Mouse (Mus musculus) CH12.LX (cell line): ENCODE data around the gene Il4. TPM values are rescaled to one million over a fixed set of nuclear protein-coding genes. Genes with fewer than 3 reads are reported as not detected.

ENCODE experiments used
- DNase-seq: peaks from one replicate; pipeline ENCODE4 v3.0.0-alpha.2; 2013; ENCODE audit errors: extremely low read depth
- H3K27ac ChIP-seq: 2 replicates; pipeline ENCODE4 v1.5.1; 2012; ENCODE audit warnings: low read depth, mild to moderate bottlenecking, control low read depth, moderate library complexity; ENCODE audit not compliant: insufficient read depth
- H3K27me3 ChIP-seq: replicated peaks from 2 replicates; pipeline ENCODE3; 2012; ENCODE audit warnings: inconsistent platforms
- H3K36me3 ChIP-seq, 2 experiments: replicated peaks in 1 of 2; 2 replicates each; pipeline versions ENCODE3 to v1.6.1; 2012; ENCODE audit warnings: inconsistent platforms in 1 of 2, low read length in 1 of 2, mild to moderate bottlenecking in 1 of 2, mixed read lengths in 1 of 2, moderate library complexity in 1 of 2; ENCODE audit not compliant: control insufficient read depth in 1 of 2, insufficient read depth in 1 of 2
- H3K4me1 ChIP-seq, 2 experiments: 2 replicates each; pipeline ENCODE4 v1.6.1; 2012; ENCODE audit warnings: inconsistent platforms in 1 of 2, moderate library complexity in 1 of 2; ENCODE audit not compliant: insufficient read depth in 2 of 2, control insufficient read depth in 1 of 2
- H3K4me2 ChIP-seq: 2 replicates; pipeline ENCODE4 v1.6.1; 2012; ENCODE audit warnings: low read depth, mild to moderate bottlenecking, control low read depth; ENCODE audit not compliant: poor library complexity, insufficient read depth, severe bottlenecking
- H3K4me3 ChIP-seq, 3 experiments: fragments of 150-350 bp in 1 of 3; sonication (generic) in 1 of 3; replicated peaks in 1 of 3; 2 replicates each; pipeline versions ENCODE3 to v1.5.1; 2011 to 2012; ENCODE audit warnings: low read depth in 2 of 3, low read length in 2 of 3, mild to moderate bottlenecking in 2 of 3, moderate library complexity in 2 of 3, control low read depth in 1 of 3, improper control_type of control experiment in 1 of 3, inconsistent platforms in 1 of 3, mixed read lengths in 1 of 3; ENCODE audit not compliant: poor library complexity in 1 of 3
- H3K79me2 ChIP-seq: replicated peaks from 2 replicates; pipeline ENCODE4 v1.6.1; 2012; ENCODE audit warnings: mild to moderate bottlenecking, moderate library complexity; ENCODE audit not compliant: control insufficient read depth, poor library complexity, insufficient read depth, severe bottlenecking; ENCODE audit errors: extremely low read depth
- H3K9ac ChIP-seq: 2 replicates; pipeline ENCODE4 v1.6.1; 2012; ENCODE audit warnings: low read depth, mild to moderate bottlenecking, control low read depth, moderate library complexity; ENCODE audit not compliant: insufficient read depth
- H3K9me3 ChIP-seq: replicated peaks from 2 replicates; pipeline ENCODE3; 2012; ENCODE audit warnings: low read length, inconsistent platforms, mixed read lengths
- BHLHE40 ChIP-seq: IDR thresholded peaks from 2 replicates; pipeline ENCODE4 v1.6.1; 2011; ENCODE audit warnings: mild to moderate bottlenecking, low read depth, low read length, improper control_type of control experiment
- CHD1 ChIP-seq: IDR thresholded peaks from 2 replicates; pipeline ENCODE4 v1.6.1; 2012; ENCODE audit warnings: low read depth, low read length, improper control_type of control experiment, inconsistent platforms
- CHD2 ChIP-seq: IDR thresholded peaks from 2 replicates; pipeline ENCODE4 v1.6.1; 2011; ENCODE audit warnings: low read length, improper control_type of control experiment
- CTCF ChIP-seq, 2 experiments: IDR thresholded peaks in 1 of 2; conservative IDR thresholded peaks in 1 of 2; 2 replicates each; pipeline ENCODE4 v1.5.1; 2011 to 2012; ENCODE audit warnings: low read depth in 2 of 2, low read length in 2 of 2, improper control_type of control experiment in 1 of 2, inconsistent platforms in 1 of 2, mild to moderate bottlenecking in 1 of 2, moderate library complexity in 1 of 2
- E2F4 ChIP-seq: IDR thresholded peaks from 2 replicates; pipeline ENCODE4 v1.6.1; 2011; ENCODE audit warnings: low read depth, low read length, improper control_type of control experiment; ENCODE audit not compliant: insufficient replicate concordance
- ELF1 ChIP-seq: IDR thresholded peaks from 2 replicates; pipeline ENCODE4 v1.6.1; 2014; ENCODE audit warnings: low read depth, mild to moderate bottlenecking, inconsistent platforms, low read length, improper control_type of control experiment
- EP300 ChIP-seq: IDR thresholded peaks from 2 replicates; pipeline ENCODE4 v1.6.1; 2011; ENCODE audit warnings: low read length, improper control_type of control experiment
- ETS1 ChIP-seq: conservative IDR thresholded peaks from 2 replicates; pipeline ENCODE4 v1.6.1; 2012; ENCODE audit warnings: low read depth, mild to moderate bottlenecking, inconsistent platforms, low read length, improper control_type of control experiment, moderate library complexity
- GABPA ChIP-seq: IDR thresholded peaks from 2 replicates; pipeline ENCODE4 v1.6.1; 2012; ENCODE audit warnings: low read depth, low read length, improper control_type of control experiment, inconsistent platforms; ENCODE audit not compliant: insufficient replicate concordance
- HCFC1 ChIP-seq: IDR thresholded peaks from 2 replicates; pipeline ENCODE4 v1.6.1; 2012; ENCODE audit warnings: low read depth, mild to moderate bottlenecking, inconsistent platforms, low read length, improper control_type of control experiment
- IRF4 ChIP-seq: IDR thresholded peaks from 2 replicates; pipeline ENCODE4 v1.6.1; 2014; ENCODE audit warnings: low read depth, mild to moderate bottlenecking, inconsistent platforms, low read length, improper control_type of control experiment
- JUN ChIP-seq: IDR thresholded peaks from 2 replicates; pipeline ENCODE4 v1.6.1; 2011; ENCODE audit warnings: low read depth, mild to moderate bottlenecking, low read length, improper control_type of control experiment, moderate library complexity; ENCODE audit not compliant: insufficient read depth
- JUND ChIP-seq: conservative IDR thresholded peaks from 2 replicates; pipeline ENCODE4 v1.6.1; 2011; ENCODE audit warnings: low read depth, low read length, improper control_type of control experiment
- KAT2A ChIP-seq: IDR thresholded peaks from 2 replicates; pipeline ENCODE4 v1.6.1; 2012; ENCODE audit warnings: low read length, improper control_type of control experiment, inconsistent platforms; ENCODE audit not compliant: insufficient replicate concordance
- MAFK ChIP-seq: IDR thresholded peaks from 2 replicates; pipeline ENCODE4 v1.6.1; 2011; ENCODE audit warnings: low read length, improper control_type of control experiment; ENCODE audit not compliant: insufficient replicate concordance
- MAX ChIP-seq: IDR thresholded peaks from 2 replicates; pipeline ENCODE4 v1.6.1; 2011; ENCODE audit warnings: low read length, improper control_type of control experiment
- MAZ ChIP-seq: IDR thresholded peaks from 2 replicates; pipeline ENCODE4 v1.6.1; 2012; ENCODE audit warnings: low read depth, mild to moderate bottlenecking, inconsistent platforms, low read length, improper control_type of control experiment, moderate library complexity
- MEF2A ChIP-seq: IDR thresholded peaks from 2 replicates; pipeline ENCODE4 v1.6.1; 2014; ENCODE audit warnings: low read depth, mild to moderate bottlenecking, inconsistent platforms, low read length, improper control_type of control experiment, borderline replicate concordance
- MXI1 ChIP-seq: IDR thresholded peaks from 2 replicates; pipeline ENCODE4 v1.6.1; 2011; ENCODE audit warnings: mild to moderate bottlenecking, low read depth, low read length, improper control_type of control experiment
- MYC ChIP-seq: IDR thresholded peaks from 2 replicates; pipeline ENCODE4 v1.6.1; 2011; ENCODE audit warnings: low read depth, mild to moderate bottlenecking, improper control_type of control experiment, low read length
- NELFE ChIP-seq: IDR thresholded peaks from 2 replicates; pipeline ENCODE4 v1.6.1; 2011; ENCODE audit warnings: low read depth, low read length, improper control_type of control experiment
- NRF1 ChIP-seq: IDR thresholded peaks from 2 replicates; pipeline ENCODE4 v1.6.1; 2014; ENCODE audit warnings: low read depth, mild to moderate bottlenecking, inconsistent platforms, low read length, improper control_type of control experiment, moderate library complexity
- PAX5 ChIP-seq: IDR thresholded peaks from 2 replicates; pipeline ENCODE4 v1.6.1; 2012; ENCODE audit warnings: low read length, inconsistent platforms, mixed read lengths
- POLR2A ChIP-seq: IDR thresholded peaks from 2 replicates; pipeline ENCODE4 v1.6.1; 2011; ENCODE audit warnings: low read depth, mild to moderate bottlenecking, improper control_type of control experiment, low read length
- POLR2AphosphoS2 ChIP-seq: IDR thresholded peaks from 2 replicates; pipeline ENCODE4 v1.6.1; 2011; ENCODE audit warnings: low read depth, low read length, improper control_type of control experiment
- RAD21 ChIP-seq: IDR thresholded peaks from 2 replicates; pipeline ENCODE4 v1.6.1; 2011; ENCODE audit warnings: low read depth, mild to moderate bottlenecking, low read length, improper control_type of control experiment, moderate library complexity
- RCOR1 ChIP-seq: conservative IDR thresholded peaks from 2 replicates; pipeline ENCODE4 v1.6.1; 2012; ENCODE audit warnings: low read depth, mild to moderate bottlenecking, inconsistent platforms, low read length, improper control_type of control experiment
- SIN3A ChIP-seq: IDR thresholded peaks from 2 replicates; pipeline ENCODE4 v1.6.1; 2012; ENCODE audit warnings: low read length, improper control_type of control experiment, inconsistent platforms
- SMC3 ChIP-seq: IDR thresholded peaks from 2 replicates; pipeline ENCODE4 v1.6.1; 2011; ENCODE audit warnings: low read depth, low read length, improper control_type of control experiment
- TBP ChIP-seq: conservative IDR thresholded peaks from 2 replicates; pipeline ENCODE4 v1.6.1; 2011; ENCODE audit warnings: low read depth, low read length, improper control_type of control experiment
- TCF12 ChIP-seq: IDR thresholded peaks from 2 replicates; pipeline ENCODE4 v1.6.1; 2014; ENCODE audit warnings: low read depth, mild to moderate bottlenecking, inconsistent platforms, low read length, improper control_type of control experiment
- UBTF ChIP-seq: IDR thresholded peaks from 2 replicates; pipeline ENCODE4 v1.6.1; 2012; ENCODE audit warnings: low read depth, mild to moderate bottlenecking, inconsistent platforms, low read length, improper control_type of control experiment, moderate library complexity
- USF1 ChIP-seq: IDR thresholded peaks from 2 replicates; pipeline ENCODE4 v1.6.1; 2014; ENCODE audit warnings: low read depth, mild to moderate bottlenecking, inconsistent platforms, low read length, improper control_type of control experiment
- USF2 ChIP-seq: conservative IDR thresholded peaks from 2 replicates; pipeline ENCODE4 v1.6.1; 2011; ENCODE audit warnings: low read depth, low read length, improper control_type of control experiment
- ZC3H11A ChIP-seq: IDR thresholded peaks from 2 replicates; pipeline ENCODE4 v1.6.1; 2012; ENCODE audit warnings: low read depth, mild to moderate bottlenecking, inconsistent platforms, low read length, improper control_type of control experiment
- ZKSCAN1 ChIP-seq: IDR thresholded peaks from 2 replicates; pipeline ENCODE4 v1.6.1; 2012; ENCODE audit warnings: low read depth, inconsistent platforms, low read length, improper control_type of control experiment, borderline replicate concordance
- ZMIZ1 ChIP-seq: IDR thresholded peaks from 2 replicates; pipeline ENCODE4 v1.6.1; 2012; ENCODE audit warnings: low read depth, mild to moderate bottlenecking, inconsistent platforms, low read length, improper control_type of control experiment
- ZNF384 ChIP-seq: IDR thresholded peaks from 2 replicates; pipeline ENCODE4 v1.6.1; 2012; ENCODE audit warnings: low read depth, low read length, improper control_type of control experiment, inconsistent platforms
- dilution Hi-C: fragments of 300-500 bp; cut with MboI; formaldehyde crosslinking; loops from 2 replicates; pipeline ENCODE4 v1.14.3; 2020; ENCODE audit warnings: low sequenced_read_pairs; ENCODE audit not compliant: extremely low pct_unique_long_range_greater_than_20kb, extremely low pct_ligation_motif_present
- in situ Hi-C: fragments of 300-500 bp; cut with MboI; formaldehyde crosslinking; loops from 3 replicates; pipeline ENCODE4 v1.14.3; 2019; ENCODE audit warnings: low sequenced_read_pairs, low pct_ligation_motif_present, low pct_unique_long_range_greater_than_20kb, mixed read lengths
- polyA plus RNA-seq: library from polyadenylated mRNA; unstranded; fragments of >175 nt; gene quantifications from 2 replicates; pipeline ENCODE4 v1.2.1, GENCODE M21; 2012; ENCODE audit warnings: low read depth; ENCODE audit not compliant: insufficient read length
- total RNA-seq, 2 experiments: library from RNA; depleted of rRNA; stranded (reverse); fragments of 300-350 nt in 1 of 2; fragments of >200 nt in 1 of 2; gene quantifications; 2 replicates each; pipeline ENCODE4 v1.2.3; 2012 to 2014

Gene Il4
- total and polyA plus RNA-seq, 3 experiments = 19.5 to 75.5 (median 35.6) TPM

GRCm38 (mm10) chr11:53626802-53627373 is 8.4 kb upstream of the Il4 start:
- Histone ChIP-seq H3K4me3 (peak overlapping the region; percentile 43 to 50 (median 45)), H3K4me1 (peaks cover 29 to 76% of the 10 kb centered on the region in 2 experiments), H3K36me3 (peaks cover 0 to 22% of the 10 kb centered on the region in 2 experiments), H3K4me2 (peak overlapping the region; percentile 52), H3K27ac (peak overlapping the region; percentile 95), H3K9me3 (peaks cover 8% of the 10 kb centered on the region), H3K9ac (peak overlapping the region; percentile 32), H3K79me2 (no peaks in the 10 kb centered on the region), H3K27me3 (no peaks in the 10 kb centered on the region)
- DNase-seq = peak; percentile 93
- in situ Hi-C loops (no loop called here), dilution Hi-C loops (no loop called here)
- TF ChIP-seq CHD2 (peak; percentile 75; the same call in 1 of the 2 replicates), ZKSCAN1 (no peak; the same call in 1 of the 2 replicates), BHLHE40 (peak; percentile 83), USF1 (peak; percentile 68), ZC3H11A (no peak), ZMIZ1 (peak; percentile 47; the same call in 1 of the 2 replicates), EP300 (peak; percentile 83), KAT2A (0 out of 2 replicates have a peak, but pooled peaks have one; percentile 45), RAD21 (peak; percentile 10), SIN3A (peak; percentile 24), MAX (peak; percentile 96), SMC3 (peak; percentile 42), ZNF384 (peak; percentile 44; the same call in 1 of the 2 replicates), JUN (peak; percentile 90), RCOR1 (peak; percentile 40; the same call in 1 of the 2 replicates), TCF12 (peak; percentile 89), E2F4 (no peak), IRF4 (peak; percentile 95), HCFC1 (peak; percentile 48; the same call in 1 of the 2 replicates), MAFK (peak; percentile 67; the same call in 1 of the 2 replicates), MAZ (peak; percentile 96), GABPA (no peak), UBTF (no peak; the same call in 1 of the 2 replicates), POLR2AphosphoS2 (no peak), NELFE (peak; percentile 69), CHD1 (no peak), PAX5 (no peak), MXI1 (peak; percentile 73; the same call in 1 of the 2 replicates), TBP (peak; percentile 67; the same call in 1 of the 2 replicates), CTCF (conservative IDR thresholded peaks at IDR 0.05 in 1 of 2, IDR thresholded peaks at IDR 0.05 in 1 of 2; ENCODE audit: low read depth in 2 of 2, low read length in 2 of 2) (peak in 1 of 2 experiments; percentile 8; a peak in 2 of 4 replicates), USF2 (peak; percentile 20; the same call in 1 of the 2 replicates), NRF1 (peak; percentile 78), POLR2A (peak; percentile 64; the same call in 1 of the 2 replicates), MEF2A (peak; percentile 99), MYC (peak; percentile 93), JUND (peak; percentile 79), ETS1 (peak; percentile 98), ELF1 (peak; percentile 62)
